Mouse (Mus musculus) stomach, embryonic 14.5 days (tissue): ENCODE measurements around the gene Kcne2. TPM values are rescaled to one million over a fixed set of nuclear protein-coding genes. Genes with fewer than 3 reads are reported as not detected.

Experiments used
- ATAC-seq: fragments of 200-750 bp; cut with Nextera tagmentation; 2 replicates; pipeline ENCODE4 v1.8.0; 2017; ENCODE audit warnings: low read depth, moderate TSS enrichment; ENCODE audit not compliant: insufficient number of reproducible peaks, insufficient read depth, low FRiP score
- H3K27ac ChIP-seq: fragments of 300-500 bp; sonication (generic); 2 replicates; pipeline ENCODE4 v1.5.1; 2014; ENCODE audit warnings: mild to moderate bottlenecking, low read length, moderate library complexity, mixed read lengths
- H3K27me3 ChIP-seq: fragments of 300-500 bp; sonication (generic); 2 replicates; pipeline ENCODE4 v1.6.1; 2014; ENCODE audit warnings: low read length, control low read depth, mixed read lengths; ENCODE audit not compliant: control insufficient read depth, insufficient read depth
- H3K36me3 ChIP-seq: fragments of 300-500 bp; sonication (generic); 2 replicates; pipeline ENCODE4 v1.6.1; 2014; ENCODE audit warnings: mild to moderate bottlenecking, control low read depth, low read length, moderate library complexity, mixed read lengths; ENCODE audit not compliant: control insufficient read depth, insufficient read depth
- H3K4me1 ChIP-seq: fragments of 300-500 bp; sonication (generic); 2 replicates; pipeline ENCODE4 v1.6.1; 2014; ENCODE audit warnings: low read length, control low read depth, mixed read lengths; ENCODE audit not compliant: control insufficient read depth, insufficient read depth
- H3K4me2 ChIP-seq: fragments of 300-500 bp; sonication (generic); replicated peaks from 2 replicates; pipeline ENCODE4 v1.6.1; 2014; ENCODE audit warnings: low read depth, low read length, control low read depth
- H3K4me3 ChIP-seq: fragments of 300-500 bp; sonication (generic); 2 replicates; pipeline ENCODE4 v1.5.1; 2014; ENCODE audit warnings: low read depth, low read length, control low read depth
- H3K9ac ChIP-seq: fragments of 300-500 bp; sonication (generic); replicated peaks from 2 replicates; pipeline ENCODE4 v1.6.1; 2014; ENCODE audit warnings: low read depth, mild to moderate bottlenecking, control low read depth, low read length, moderate library complexity, mixed read lengths
- H3K9me3 ChIP-seq: fragments of 300-500 bp; sonication (generic); 2 replicates; pipeline ENCODE4 v1.6.1; 2016; ENCODE audit warnings: low read depth, low read length, control low read depth; ENCODE audit not compliant: control insufficient read depth
- WGBS: fragments of 180-500 bp; shearing (Covaris S2); extraction: QIAGEN DNeasy Blood & Tissue Kit; methylation state at CpG from one replicate; pipeline ENCODE4 v1.1.7; 2014; 5-methylcytosine and 5-hydroxymethylcytosine counted together
- polyA plus RNA-seq: library from polyadenylated mRNA; unstranded; fragments of >200 nt; fragmentation: Nextera tagmentation; extraction: Ambion mirVana; gene quantifications from 2 replicates; pipeline ENCODE4 v1.2.1, GENCODE M21; 2014

The Kcne2 gene
- polyA plus RNA-seq, result 1.8 and 2.2 TPM in 2 replicates

- H3K4me1 ChIP-seq, result no peaks in the 10 kb centered on the region
- no peaks in the 10 kb centered on the region for H3K9me3 ChIP-seq
- H3K27me3 ChIP-seq, result no peaks in the 10 kb centered on the region
- no peak within 1 kb of the TSS for H3K4me3 ChIP-seq
- H3K4me2 ChIP-seq, result no peak within 1 kb of the TSS
- no peaks in the 10 kb centered on the region for H3K36me3 ChIP-seq
- no peak within 1 kb of the TSS for H3K9ac ChIP-seq
- H3K27ac ChIP-seq, result no peak within 1 kb of the TSS
- no peak for ATAC-seq
- WGBS, result 38% methylated on average over 10 of the region's 10 CpGs
Observed at GRCm38 (mm10) chr16:92292101-92292500, at the start of gene Kcne2. Gene Kcne2 (plus strand): TSS chr16:92292389.

- Histone ChIP-seq H3K9me3 (no peaks in the 10 kb centered on the region), H3K36me3 (no peaks in the 10 kb centered on the region), H3K4me2 (no peak overlapping the region), H3K27me3 (no peaks in the 10 kb centered on the region), H3K4me1 (no peaks in the 10 kb centered on the region), H3K9ac (no peak overlapping the region), H3K4me3 (no peak overlapping the region), H3K27ac (no peak overlapping the region)
- ATAC-seq, result no peak
- WGBS, result 34% methylated on average over 2 of the region's 2 CpGs
Observed at GRCm38 (mm10) chr16:92245909-92246308, 46.3 kb upstream of the Kcne2 start.

- Histone ChIP-seq H3K4me1 (no peaks in the 10 kb centered on the region), H3K9me3 (no peaks in the 10 kb centered on the region), H3K27ac (no peak overlapping the region), H3K4me3 (no peak overlapping the region), H3K9ac (no peak overlapping the region), H3K4me2 (no peak overlapping the region), H3K27me3 (no peaks in the 10 kb centered on the region), H3K36me3 (no peaks in the 10 kb centered on the region)
- ATAC-seq, result no peak
- WGBS, result 61% methylated on average over 2 of the region's 2 CpGs
Observed at GRCm38 (mm10) chr16:92246974-92247373, 45.2 kb upstream of the Kcne2 start.

GRCm38 (mm10) chr16:92247700-92248099 lies 44.5 kb upstream of the Kcne2 start:
- 39% methylated on average over 11 of the region's 11 CpGs for WGBS
- no peak for ATAC-seq

GRCm38 (mm10) chr16:92249681-92250080 lies 42.5 kb upstream of the Kcne2 start:
- no peak overlapping the region for H3K4me3 ChIP-seq
- no peaks in the 10 kb centered on the region for H3K9me3 ChIP-seq
- H3K27ac ChIP-seq, result no peak overlapping the region
- no peak overlapping the region for H3K4me2 ChIP-seq
- H3K4me1 ChIP-seq, result no peaks in the 10 kb centered on the region
- H3K27me3 ChIP-seq, result no peaks in the 10 kb centered on the region
- WGBS, result 73% methylated on average over 3 of the region's 3 CpGs
- H3K9ac ChIP-seq, result no peak overlapping the region
- ATAC-seq, result no peak
- no peaks in the 10 kb centered on the region for H3K36me3 ChIP-seq

More at GRCm38 (mm10) chr16:92247700-92248099, 44.5 kb upstream of the Kcne2 start:
- Histone ChIP-seq H3K4me1 (no peaks in the 10 kb centered on the region), H3K4me3 (no peak overlapping the region), H3K27me3 (no peaks in the 10 kb centered on the region), H3K4me2 (0 out of 2 replicates have a peak overlapping the region, but pooled peaks have one; percentile 6), H3K9ac (no peak overlapping the region), H3K27ac (no peak overlapping the region), H3K36me3 (no peaks in the 10 kb centered on the region), H3K9me3 (no peaks in the 10 kb centered on the region)

GRCm38 (mm10) chr16:92250452-92250851 lies 41.7 kb upstream of the Kcne2 start:
- 79% methylated on average over 5 of the region's 5 CpGs for WGBS
- ATAC-seq, result no peak
- no peaks in the 10 kb centered on the region for H3K36me3 ChIP-seq

GRCm38 (mm10) chr16:92254316-92254715 lies 37.9 kb upstream of the Kcne2 start:
- no peak overlapping the region for H3K4me2 ChIP-seq
- no peak overlapping the region for H3K27ac ChIP-seq
- no peaks in the 10 kb centered on the region for H3K36me3 ChIP-seq
- H3K4me3 ChIP-seq, result no peak overlapping the region
- no peaks in the 10 kb centered on the region for H3K4me1 ChIP-seq
- H3K9ac ChIP-seq, result no peak overlapping the region
- no peaks in the 10 kb centered on the region for H3K9me3 ChIP-seq
- no peaks in the 10 kb centered on the region for H3K27me3 ChIP-seq
- WGBS, result 74% methylated on average over 3 of the region's 3 CpGs
- no peak for ATAC-seq

More at GRCm38 (mm10) chr16:92250452-92250851, 41.7 kb upstream of the Kcne2 start:
- H3K4me2 ChIP-seq, result no peak overlapping the region
- H3K4me1 ChIP-seq, result no peaks in the 10 kb centered on the region
- H3K27me3 ChIP-seq, result no peaks in the 10 kb centered on the region
- no peak overlapping the region for H3K4me3 ChIP-seq
- no peaks in the 10 kb centered on the region for H3K9me3 ChIP-seq
- H3K9ac ChIP-seq, result no peak overlapping the region
- no peak overlapping the region for H3K27ac ChIP-seq

GRCm38 (mm10) chr16:92267861-92268260 lies 24.3 kb upstream of the Kcne2 start:
- Histone ChIP-seq H3K4me3 (no peak overlapping the region), H3K27ac (no peak overlapping the region), H3K9me3 (no peaks in the 10 kb centered on the region), H3K9ac (no peak overlapping the region), H3K4me1 (no peaks in the 10 kb centered on the region), H3K4me2 (no peak overlapping the region), H3K27me3 (no peaks in the 10 kb centered on the region), H3K36me3 (no peaks in the 10 kb centered on the region)
- ATAC-seq, result no peak
- WGBS, result 61% methylated on average over 12 of the region's 12 CpGs

- H3K4me1 ChIP-seq, result no peaks in the 10 kb centered on the region
- no peak overlapping the region for H3K4me3 ChIP-seq
- no peaks in the 10 kb centered on the region for H3K9me3 ChIP-seq
- no peak for ATAC-seq
- no peak overlapping the region for H3K4me2 ChIP-seq
- 89% methylated on average over 5 of the region's 5 CpGs for whole genome bisulfite sequencing
- H3K9ac ChIP-seq, result no peak overlapping the region
- no peaks in the 10 kb centered on the region for H3K27me3 ChIP-seq
- no peaks in the 10 kb centered on the region for H3K36me3 ChIP-seq
- H3K27ac ChIP-seq, result no peak overlapping the region
Observed at GRCm38 (mm10) chr16:92274516-92274915, 17.7 kb upstream of the Kcne2 start.
